Mouse (Mus musculus): Measurements from ENCODE around the gene Chrdl2.
"Not testable (repeated sequence)": the region's sequence is repeated elsewhere in the genome, so short reads cannot be mapped to it uniquely, and the experiment has no call there.

Chrdl2 gene

GRCm38 (mm10) chr7:100034815-100035463 is 29.0 kb downstream of the Chrdl2 start:
- DNase-seq (ENCODE audit: low spot score in 2 of 2) = no peak

DNA sequence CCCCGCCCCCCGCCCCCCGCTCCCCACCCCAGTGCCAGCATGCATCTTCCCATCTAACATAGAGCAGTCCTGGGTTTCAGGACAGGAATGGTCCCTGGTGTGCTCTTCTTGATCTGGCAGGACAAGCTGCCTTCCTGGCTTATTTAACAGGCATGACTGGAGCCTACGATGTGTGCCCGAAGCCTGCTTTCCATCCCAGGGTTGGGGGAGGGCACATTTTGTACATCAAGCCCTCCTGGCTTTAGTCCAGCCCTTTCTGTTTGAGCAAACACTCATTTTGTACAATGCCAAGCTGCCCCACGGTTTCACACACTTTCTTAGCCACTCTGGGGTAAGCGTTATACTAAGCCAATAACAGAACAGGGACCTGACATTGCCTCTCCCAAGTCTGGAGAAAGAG is 30.1 kb downstream of the Chrdl2 start:
- no peak for DNase-seq (ENCODE audit: low spot score in 2 of 2)

GRCm38 (mm10) chr7:100036495-100036894 is 30.5 kb downstream of the Chrdl2 start:
- no peak for DNase-seq (ENCODE audit: low spot score in 2 of 2)

GRCm38 (mm10) chr7:100042120-100042519 is 36.1 kb downstream of the Chrdl2 start:
- DNase-seq (ENCODE audit: low spot score in 2 of 2) = no peak

DNA sequence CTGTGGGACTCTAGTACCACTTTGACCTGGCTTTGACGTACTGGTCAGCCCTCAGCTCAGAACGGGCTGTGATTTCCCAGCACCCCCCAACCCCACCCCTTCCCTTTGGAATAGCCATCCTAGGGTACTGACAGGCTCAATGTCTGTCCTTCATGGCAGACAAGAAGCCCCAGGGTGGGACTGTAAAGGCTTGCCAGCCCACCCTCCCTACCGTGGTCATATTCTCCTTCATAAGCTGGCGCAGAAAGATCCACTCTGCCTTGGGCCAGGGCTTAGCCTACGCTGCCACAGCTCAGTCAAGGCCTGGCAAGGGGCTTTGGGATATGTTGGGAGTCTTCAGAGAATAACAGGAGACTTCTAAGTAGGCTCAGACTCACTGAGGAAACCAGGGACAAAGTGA is 37.1 kb downstream of the Chrdl2 start:
- no peak for DNase-seq (ENCODE audit: low spot score in 2 of 2)

- no peak for DNase-seq (ENCODE audit: low spot score in 2 of 2)
These were observed 37.6 kb downstream of the Chrdl2 start for GRCm38 (mm10) chr7:100043605-100044031.

DNA sequence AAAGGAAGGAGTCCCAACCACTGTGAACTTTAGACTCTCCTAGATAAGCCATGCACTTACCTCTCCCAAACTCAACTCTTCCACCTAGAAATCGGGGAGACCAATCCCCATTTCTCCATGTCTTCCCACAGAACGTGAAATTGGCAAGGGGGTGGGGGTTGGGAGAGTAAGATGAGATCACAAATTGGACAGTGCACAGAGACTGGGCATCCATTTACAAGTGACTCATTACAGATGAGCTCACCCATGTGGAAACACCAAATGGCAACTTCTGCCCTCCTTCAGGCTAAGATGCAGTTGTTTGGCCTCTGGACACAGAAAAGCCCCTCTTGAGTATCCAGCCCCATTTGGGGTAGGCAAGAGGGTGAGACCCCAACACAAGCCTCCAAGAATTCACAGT is 40.5 kb downstream of the Chrdl2 start:
- no peak for DNase-seq (ENCODE audit: low spot score in 2 of 2)

GRCm38 (mm10) chr7:100051904-100052303 is 45.9 kb downstream of the Chrdl2 start:
- DNase-seq (ENCODE audit: low spot score in 2 of 2) = no peak

- not testable (repeated sequence) for DNase-seq (ENCODE audit: low spot score in 2 of 2)
These were observed 47.0 kb downstream of the Chrdl2 start for GRCm38 (mm10) chr7:100052991-100053390.

DNA sequence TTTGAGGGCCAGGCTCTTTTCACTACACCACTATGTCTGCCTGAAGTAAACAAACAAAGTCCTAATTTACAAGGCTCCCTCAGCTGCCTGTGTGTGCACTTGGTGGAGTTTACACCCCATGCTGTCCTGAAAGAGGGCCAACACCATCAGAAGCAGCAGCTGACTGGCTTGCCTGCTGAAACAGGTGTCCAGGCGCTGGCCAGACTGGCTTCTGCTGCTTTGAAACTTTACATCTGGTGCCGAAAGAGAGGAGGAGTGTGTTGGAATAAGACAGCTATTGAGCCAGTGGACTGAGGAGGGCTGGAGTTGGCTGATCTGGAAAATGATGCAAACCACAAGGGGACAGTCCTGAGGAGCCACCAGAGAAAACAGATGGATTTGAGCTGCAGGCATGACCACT is 68.0 kb downstream of the Chrdl2 start:
- DNase-seq (ENCODE audit: low spot score in 2 of 2) = no peak

DNA sequence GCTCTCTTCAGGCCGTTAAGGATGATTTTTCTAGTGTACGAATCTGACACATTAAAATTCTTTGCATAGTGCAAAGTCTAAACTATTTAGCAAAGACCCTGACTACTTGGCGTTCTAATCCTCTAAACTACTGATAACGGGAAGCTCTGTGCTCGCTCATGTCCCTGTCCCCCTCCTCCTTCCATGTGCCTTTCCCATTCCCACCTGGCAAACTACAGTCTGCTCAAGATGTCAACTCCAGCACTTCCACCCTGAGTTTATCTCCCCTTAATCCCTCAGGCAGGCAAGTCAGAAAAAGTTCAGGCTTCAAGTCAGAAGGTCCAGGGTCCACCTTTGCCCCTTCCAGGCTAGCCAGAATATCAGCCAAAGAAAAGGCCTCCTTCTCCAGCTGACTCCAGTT is 70.3 kb downstream of the Chrdl2 start:
- no peak for DNase-seq (ENCODE audit: low spot score in 2 of 2)

DNA sequence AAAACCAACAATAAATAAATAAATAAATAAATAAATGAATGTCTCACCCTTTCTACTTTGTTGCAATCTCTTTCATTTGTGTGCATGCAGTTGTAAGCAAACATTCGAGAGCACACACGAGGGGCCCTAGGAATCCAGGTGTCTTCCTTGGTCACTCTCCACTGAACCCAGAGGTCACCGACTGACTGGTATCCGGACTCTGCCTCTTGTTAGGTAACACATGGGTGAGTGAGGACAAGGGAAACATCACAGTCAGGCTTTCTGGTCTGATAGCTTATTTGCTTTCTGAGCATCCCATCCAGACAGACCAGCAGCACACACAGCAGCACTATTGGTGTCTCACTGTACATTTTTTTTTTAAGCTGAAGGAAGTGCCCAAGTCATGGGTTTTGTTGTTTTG is 71.1 kb downstream of the Chrdl2 start:
- no peak for DNase-seq (ENCODE audit: low spot score in 2 of 2)

GRCm38 (mm10) chr7:100080087-100080781 is 74.3 kb downstream of the Chrdl2 start:
- no peak for DNase-seq (ENCODE audit: low spot score in 2 of 2)

DNA sequence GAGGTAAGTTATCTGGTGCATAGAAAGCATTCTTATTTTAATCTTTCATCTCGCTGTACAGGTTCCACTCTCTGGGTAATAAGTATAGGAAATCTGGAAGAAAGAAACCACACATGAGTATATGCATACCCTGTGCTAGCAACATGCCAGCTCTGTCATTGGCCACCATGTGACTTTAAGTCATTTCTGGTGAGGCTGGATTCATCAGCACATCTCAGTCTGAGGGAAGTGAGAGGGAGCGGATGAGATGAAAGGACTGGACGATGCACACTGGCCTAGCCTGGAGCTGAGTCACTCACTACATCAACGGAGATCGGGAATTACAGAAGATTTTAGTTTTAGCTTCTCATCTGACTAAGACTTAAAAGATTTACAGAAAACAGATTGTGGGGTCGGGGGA is 76.9 kb downstream of the Chrdl2 start:
- no peak for DNase-seq (ENCODE audit: low spot score in 2 of 2)

- DNase-seq (ENCODE audit: low spot score in 2 of 2) = no peak
These were observed 77.8 kb downstream of the Chrdl2 start for GRCm38 (mm10) chr7:100083812-100084211.
